Mouse (Mus musculus) ES-E14 (cell line): ENCODE measurements around the gene Rbm5. TPM values are rescaled to one million over a fixed set of nuclear protein-coding genes. Genes with fewer than 3 reads are reported as not detected.

Source experiments
- DNase-seq: peaks from one replicate; pipeline ENCODE4 v3.0.0-alpha.2; 2013; ENCODE audit warnings: low read depth, low spot score
- H3K27ac ChIP-seq: 2 replicates; pipeline ENCODE4 v1.5.1; 2012; ENCODE audit warnings: low read depth, mild to moderate bottlenecking, low read length, moderate library complexity, mixed read lengths; ENCODE audit not compliant: poor library complexity, insufficient read depth, severe bottlenecking
- H3K36me3 ChIP-seq: 2 replicates; pipeline ENCODE4 v1.6.1; 2012; ENCODE audit warnings: mild to moderate bottlenecking, low read length, moderate library complexity, mixed read lengths; ENCODE audit not compliant: control insufficient read depth, poor library complexity, insufficient read depth, severe bottlenecking
- H3K4me1 ChIP-seq, 2 experiments: fragments of 150-350 bp in 1 of 2; sonication (generic) in 1 of 2; 2 replicates each; pipeline ENCODE4 v1.6.1; 2012; ENCODE audit warnings: low read length in 2 of 2, mild to moderate bottlenecking in 1 of 2, mixed read lengths in 1 of 2; ENCODE audit not compliant: control insufficient read depth in 2 of 2, insufficient read depth in 2 of 2, poor library complexity in 1 of 2
- H3K4me3 ChIP-seq, 2 experiments: fragments of 150-350 bp in 1 of 2; sonication (generic) in 1 of 2; 2 replicates each; pipeline ENCODE4 v1.5.1; 2012; ENCODE audit warnings: low read length in 2 of 2, low read depth in 1 of 2, mild to moderate bottlenecking in 1 of 2, mixed read lengths in 1 of 2; ENCODE audit not compliant: insufficient read depth in 1 of 2, poor library complexity in 1 of 2, severe bottlenecking in 1 of 2
- H3K9ac ChIP-seq: 2 replicates; pipeline ENCODE4 v1.6.1; 2012; ENCODE audit warnings: low read depth, mild to moderate bottlenecking, low read length, mixed read lengths; ENCODE audit not compliant: poor library complexity, insufficient read depth, severe bottlenecking
- H3K9me3 ChIP-seq: fragments of 150-350 bp; sonication (generic); 2 replicates; pipeline ENCODE4 v1.6.1; 2012; ENCODE audit warnings: low read depth, mild to moderate bottlenecking, low read length; ENCODE audit not compliant: control insufficient read depth, insufficient read depth
- CHD2 ChIP-seq: IDR thresholded peaks from 2 replicates; pipeline ENCODE4 v1.6.1; 2014; ENCODE audit warnings: mild to moderate bottlenecking, low read depth, low read length, inconsistent platforms
- HCFC1 ChIP-seq: IDR thresholded peaks from 2 replicates; pipeline ENCODE4 v1.6.1; 2012; ENCODE audit warnings: low read length, inconsistent platforms, borderline replicate concordance; ENCODE audit not compliant: insufficient read depth
- MAFK ChIP-seq: IDR thresholded peaks from 2 replicates; pipeline ENCODE4 v1.6.1; 2014; ENCODE audit warnings: mild to moderate bottlenecking, low read depth, low read length, inconsistent platforms; ENCODE audit not compliant: insufficient read depth
- ZC3H11A ChIP-seq: IDR thresholded peaks from 2 replicates; pipeline ENCODE4 v1.6.1; 2012; ENCODE audit warnings: low read depth, mild to moderate bottlenecking, inconsistent platforms, low read length, borderline replicate concordance
- ZNF384 ChIP-seq: IDR thresholded peaks from 2 replicates; pipeline ENCODE4 v1.6.1; 2012; ENCODE audit warnings: low read depth, low read length, inconsistent platforms
- in situ Hi-C, 2 experiments: fragments of 600-800 bp; cut with MboI; formaldehyde crosslinking; loops; one replicate each; pipeline ENCODE4 v1.15.1; 2025; ENCODE audit warnings: low sequenced_read_pairs in 2 of 2, inconsistent platforms in 1 of 2; ENCODE audit not compliant: unreplicated experiment in 2 of 2
- total RNA-seq: library from RNA; depleted of rRNA; stranded (reverse); fragments of 300-350 nt; gene quantifications from 2 replicates; pipeline ENCODE4 v1.2.3, GENCODE M21; 2012

The Rbm5 gene
- total RNA-seq, 1 experiment: 97.7 TPM

DNA sequence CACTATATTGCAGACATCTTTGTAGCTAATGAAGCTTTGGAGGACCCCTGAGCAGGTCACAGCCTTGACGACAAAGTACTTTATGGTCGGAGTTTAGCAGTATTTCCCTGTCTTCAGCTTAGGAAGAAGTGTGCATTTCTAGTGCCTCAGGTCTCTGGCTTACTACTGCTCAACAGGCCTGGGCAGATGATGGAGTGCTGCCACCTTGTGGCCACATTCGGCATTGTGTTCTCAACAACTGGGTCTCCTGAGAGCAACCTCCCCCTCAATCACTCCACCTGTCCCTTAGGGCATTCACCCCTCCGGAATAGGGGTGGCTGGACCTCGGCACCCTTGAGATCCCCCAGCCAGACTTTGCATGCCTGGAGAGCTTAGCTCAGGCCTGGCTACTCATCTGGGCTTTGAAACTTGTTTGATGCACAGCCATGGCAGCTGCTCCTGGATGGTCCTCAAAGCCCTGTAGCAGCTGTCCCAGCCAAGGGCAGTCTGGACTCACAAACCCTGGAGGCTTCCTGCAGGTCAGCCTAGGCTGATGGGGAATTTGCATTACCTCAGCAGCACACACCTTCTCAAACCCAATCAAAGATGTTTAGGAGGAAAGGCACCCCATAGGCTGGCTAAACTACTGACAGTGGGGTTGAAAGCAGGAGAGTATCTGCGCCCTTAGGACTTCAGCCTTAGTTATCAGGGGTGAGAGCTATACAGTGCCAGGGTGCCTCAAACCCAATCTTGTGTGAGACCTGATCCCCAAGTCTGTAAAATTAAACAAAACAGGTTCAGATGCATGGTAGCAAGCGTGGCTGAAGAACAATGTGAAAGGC is 32.6 kb downstream of the Rbm5 start:
- DNase-seq: peak; percentile 82
- TF ChIP-seq ZC3H11A: peak; percentile 51; the same call in 1 of the 2 replicates
- TF ChIP-seq MAFK: no peak
- Histone ChIP-seq H3K27ac (no peak overlapping the region), H3K9me3 (no peaks in the 10 kb centered on the region), H3K9ac (no peak overlapping the region), H3K36me3 (peaks cover 33% of the 10 kb centered on the region), H3K4me1 (peaks cover 4 to 29% of the 10 kb centered on the region in 2 experiments; a peak in 3 of 4 replicates), H3K4me3 (no peak overlapping the region)
- in situ Hi-C loops: loop anchor here in 1 of 2 experiments (5.0 kb wide), 1 partner anchor 51 kb away; no protein-coding TSS in a partner anchor

DNA sequence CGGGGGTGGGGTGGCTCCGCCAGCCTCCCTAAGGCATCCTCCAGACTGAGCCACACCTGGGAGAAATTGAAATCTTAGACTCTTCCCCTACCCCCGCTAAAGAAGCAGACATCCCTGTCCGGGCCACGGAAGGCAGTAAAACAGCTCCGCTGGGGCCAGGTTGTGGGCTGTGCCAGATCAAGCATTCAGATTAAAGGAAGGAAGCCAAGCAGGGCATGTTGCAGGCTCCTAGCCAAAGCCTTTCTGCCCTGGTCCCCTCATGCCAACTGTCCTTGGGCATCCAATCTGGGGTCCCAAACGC is 34.7 kb downstream of the Rbm5 start:
- H3K9ac ChIP-seq: no peak overlapping the region
- in situ Hi-C loops: loop anchor here in 1 of 2 experiments (5.0 kb wide), 1 partner anchor 49 kb away; no protein-coding TSS in a partner anchor

DNA sequence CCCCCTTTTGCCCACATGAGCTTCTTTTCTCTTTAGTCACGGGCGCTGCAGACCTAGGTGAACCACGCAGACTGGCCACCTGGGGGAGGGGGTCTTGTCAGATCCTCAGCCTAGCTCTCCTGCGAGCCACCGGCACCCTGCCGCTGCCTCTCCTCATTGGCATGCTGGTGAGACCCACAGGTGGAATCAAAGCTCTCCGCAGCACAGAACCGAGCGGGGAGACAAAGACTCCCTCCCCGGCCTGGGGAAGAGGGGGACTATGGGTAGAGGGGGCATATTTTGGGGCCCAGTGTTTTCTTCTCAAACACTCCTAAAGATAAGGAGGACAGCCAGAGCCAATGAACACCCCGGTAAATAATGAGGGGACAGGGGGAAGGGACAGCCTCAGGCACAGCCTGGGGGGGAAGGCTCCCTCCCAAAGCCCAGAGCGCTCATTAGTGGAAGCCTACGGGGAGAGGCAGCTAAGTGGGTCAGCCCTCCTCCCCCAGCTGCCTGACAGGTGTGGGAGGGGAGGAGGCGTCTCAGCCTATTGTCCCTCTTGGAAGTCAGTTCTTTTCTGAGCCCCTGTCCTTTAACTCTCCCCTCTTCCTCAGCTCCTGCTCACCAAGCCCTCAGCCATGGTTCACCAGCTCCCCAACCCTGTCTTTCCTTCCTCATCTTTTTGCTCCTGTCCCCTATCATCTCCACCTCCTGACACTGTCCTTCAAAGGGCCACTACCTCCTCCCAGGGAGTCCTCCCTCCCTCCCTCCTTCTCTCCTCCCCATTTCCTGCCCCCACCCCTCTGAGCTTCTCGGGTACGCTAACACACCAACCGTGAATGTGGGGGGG is 35.2 kb downstream of the Rbm5 start:
- in situ Hi-C loops: loop anchor here in 1 of 2 experiments (5.0 kb wide), 1 partner anchor 48 kb away; no protein-coding TSS in a partner anchor
- no peak for TF ChIP-seq HCFC1
- no peak for TF ChIP-seq ZC3H11A
- no peak for TF ChIP-seq ZNF384
- TF ChIP-seq MAFK: no peak
- TF ChIP-seq CHD2: no peak
- Histone ChIP-seq H3K9me3 (no peaks in the 10 kb centered on the region), H3K4me1 (peaks cover 4 to 29% of the 10 kb centered on the region in 2 experiments; a peak in 3 of 4 replicates), H3K36me3 (peaks cover 12% of the 10 kb centered on the region), H3K4me3 (no peak overlapping the region), H3K27ac (no peak overlapping the region), H3K9ac (no peak overlapping the region)
- no peak for DNase-seq

More for the DNA sequence above, 34.7 kb downstream of the Rbm5 start:
- peaks cover 4 to 29% of the 10 kb centered on the region in 2 experiments; a peak in 3 of 4 replicates for H3K4me1 ChIP-seq
- no peak for TF ChIP-seq CHD2
- TF ChIP-seq ZNF384: no peak
- no peak for TF ChIP-seq HCFC1
- no peak for TF ChIP-seq ZC3H11A
- no peak for TF ChIP-seq MAFK
- H3K4me3 ChIP-seq: no peak overlapping the region
- H3K9me3 ChIP-seq: no peaks in the 10 kb centered on the region
- H3K36me3 ChIP-seq: peaks cover 17% of the 10 kb centered on the region
- no peak for DNase-seq
- no peak overlapping the region for H3K27ac ChIP-seq

DNA sequence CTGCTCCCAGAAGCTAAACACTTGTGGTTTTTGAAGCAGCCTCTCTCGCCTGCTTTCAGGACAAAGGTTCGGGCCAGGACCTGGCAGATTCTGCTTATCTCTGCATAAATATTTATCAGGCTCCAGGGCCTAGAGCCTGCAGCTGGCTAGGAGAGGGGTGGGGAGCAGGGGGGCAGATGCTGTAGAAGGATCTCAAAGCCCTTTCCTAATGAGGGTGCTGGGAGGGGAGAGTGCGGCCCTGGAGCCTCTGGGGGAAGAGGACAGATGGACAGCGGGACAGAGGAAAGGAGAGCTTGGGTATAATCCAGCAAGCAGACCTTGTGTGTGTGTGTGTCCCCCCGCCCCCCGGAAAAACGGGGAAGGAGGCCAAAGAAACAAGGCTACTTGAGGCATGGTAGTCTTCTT is 36.2 kb downstream of the Rbm5 start:
- no peaks in the 10 kb centered on the region for H3K9me3 ChIP-seq
- H3K27ac ChIP-seq: no peak overlapping the region
- DNase-seq: no peak
- no peak for TF ChIP-seq ZC3H11A
- no peak for TF ChIP-seq CHD2
- no peak for TF ChIP-seq MAFK
- TF ChIP-seq ZNF384: no peak
- TF ChIP-seq HCFC1: no peak
- H3K4me1 ChIP-seq: peaks cover 4 to 29% of the 10 kb centered on the region in 2 experiments; a peak in 3 of 4 replicates
- H3K9ac ChIP-seq: no peak overlapping the region
- in situ Hi-C loops: no loop called here
- peaks cover 7% of the 10 kb centered on the region for H3K36me3 ChIP-seq
- H3K4me3 ChIP-seq: no peak overlapping the region
